Mouse (Mus musculus) T-helper 2 cell (primary cell): ENCODE measurements around the gene Cacfd1.

ENCODE experiments used
- in situ Hi-C: fragments of 300-600 bp; cut with MboI, MseI; formaldehyde crosslinking; loops from one replicate; pipeline ENCODE4 v1.15.1; 2025; ENCODE audit warnings: high pct_unique_total_duplicates

The Cacfd1 gene

DNA sequence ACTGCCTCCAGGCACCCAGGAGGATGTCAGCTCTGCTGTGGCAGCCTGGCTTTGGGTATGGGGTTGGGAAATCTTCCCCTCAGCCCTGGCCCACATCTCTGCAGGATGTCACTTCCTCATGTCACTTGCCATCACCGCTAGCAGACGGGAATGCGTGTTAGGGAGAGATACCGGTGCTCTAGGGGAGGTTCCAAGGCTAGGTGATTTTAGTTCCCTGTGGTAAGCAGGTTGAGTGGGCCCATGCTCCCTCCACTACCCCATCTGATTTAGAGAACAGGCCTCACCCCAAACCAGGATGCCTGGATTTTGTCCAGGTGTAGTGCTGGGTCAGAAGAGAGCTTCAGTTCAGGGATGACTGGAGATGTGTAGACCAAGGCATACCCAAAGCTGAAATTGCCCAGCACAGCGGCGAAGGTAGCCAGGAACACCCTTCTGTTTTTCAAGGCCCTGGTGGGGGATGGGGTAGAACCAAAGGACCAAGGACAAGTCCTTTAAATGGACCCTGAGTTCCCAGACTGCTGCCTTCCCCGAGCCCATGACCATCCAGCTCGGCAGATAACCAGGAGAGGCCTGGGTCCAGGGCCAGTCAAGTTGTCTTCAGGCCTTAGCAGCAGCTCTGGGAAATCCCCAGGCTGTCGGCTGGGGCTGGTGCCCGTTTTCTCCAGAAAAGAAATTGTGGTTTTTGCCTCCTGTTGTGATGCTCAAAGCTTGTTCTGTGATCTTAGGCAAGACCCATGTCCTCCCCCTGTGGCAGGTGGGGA is 17.3 kb downstream of the Cacfd1 start:
- in situ Hi-C loops = no loop called here

DNA sequence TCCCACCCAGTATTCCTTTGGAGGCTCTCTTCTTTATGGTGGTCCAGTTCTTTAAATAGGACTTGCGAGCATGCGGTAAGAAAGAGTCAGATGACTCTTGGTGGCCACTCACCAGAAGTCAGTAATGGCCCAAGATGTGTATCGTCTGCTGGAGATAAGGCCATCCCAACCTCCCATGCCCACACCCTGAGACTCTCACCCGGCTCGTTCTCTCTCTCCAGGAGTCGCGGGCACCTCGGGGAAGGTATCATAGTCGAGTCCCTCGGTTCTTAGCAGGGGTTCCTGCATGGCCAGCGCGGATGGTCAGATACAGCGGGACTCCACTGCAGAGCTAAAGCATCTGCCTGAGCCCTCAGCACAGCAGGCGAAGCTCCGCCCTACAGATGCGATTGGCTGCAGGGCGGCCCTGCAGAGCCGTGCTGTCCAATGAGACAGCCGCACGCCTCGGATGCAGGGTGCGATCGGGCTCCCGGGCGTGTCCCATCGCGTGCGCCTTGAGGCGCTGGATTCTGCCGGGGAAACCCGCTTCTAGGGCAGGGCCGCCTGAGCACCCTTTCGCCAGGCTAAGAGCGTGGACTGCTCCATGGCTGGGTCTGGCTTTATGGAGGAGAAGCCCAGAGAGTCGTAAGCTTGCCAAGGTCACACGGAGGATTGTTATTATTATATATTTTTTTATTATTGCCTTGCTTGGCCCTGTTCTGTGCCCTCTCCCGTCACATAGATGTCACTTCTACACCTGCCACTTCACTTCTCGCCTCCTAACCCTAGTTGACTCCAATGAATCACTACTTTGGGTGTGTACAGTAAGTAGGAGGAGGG is 18.1 kb downstream of the Cacfd1 start, which contains the start of gene Slc2a6:
Slc2a6 (minus strand) TSS at position 381 of the 819 bp plus-strand sequence.
- in situ Hi-C loops = no loop called here

DNA sequence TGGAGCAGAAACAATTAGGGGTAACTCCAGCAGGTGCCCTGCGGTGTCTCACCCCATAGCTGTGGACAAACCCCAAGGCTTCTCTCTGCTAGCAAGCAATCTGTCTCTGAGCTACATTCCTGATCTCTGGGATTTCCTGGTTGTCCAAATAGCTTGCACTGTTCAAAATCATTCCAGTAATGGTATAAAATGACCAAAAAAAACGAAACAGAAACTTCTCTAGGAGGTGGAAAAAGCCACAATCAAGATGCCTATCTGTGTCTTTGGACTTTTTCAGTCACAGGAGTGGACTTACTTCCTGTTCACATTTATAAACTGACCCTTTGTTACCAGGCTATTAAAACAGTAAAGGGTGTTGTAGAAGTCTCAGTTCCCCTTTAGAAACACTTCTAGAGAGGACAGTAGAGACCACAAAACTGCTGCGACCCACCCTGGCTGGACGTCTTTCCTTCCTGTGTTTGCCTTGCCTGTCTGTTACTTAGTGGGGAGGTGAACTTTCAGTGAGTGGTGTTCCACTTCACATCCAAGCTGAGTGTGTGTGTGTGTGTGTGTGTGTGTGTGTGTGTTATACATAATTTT is 18.8 kb downstream of the Cacfd1 start:
- in situ Hi-C loops = no loop called here

DNA sequence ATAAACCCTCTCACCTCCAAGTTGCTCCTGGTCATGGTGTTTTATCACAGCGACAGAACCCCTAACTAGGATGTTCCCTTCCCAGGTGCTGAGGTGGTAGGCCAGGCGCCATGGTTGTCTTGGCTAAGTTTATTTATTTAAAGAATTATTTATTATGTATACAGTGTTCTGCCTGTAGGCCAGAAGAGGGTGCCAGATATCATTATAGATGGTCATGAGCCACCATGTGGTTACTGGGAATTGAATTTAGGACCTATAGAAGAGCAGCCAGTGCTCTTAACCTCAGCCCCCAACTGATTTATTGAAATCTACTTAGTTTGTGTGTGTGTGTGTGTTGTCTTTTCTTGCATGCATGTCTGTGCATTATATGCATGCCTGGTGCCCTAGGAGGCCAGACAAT is 22.6 kb downstream of the Cacfd1 start:
- in situ Hi-C loops = no loop called here

DNA sequence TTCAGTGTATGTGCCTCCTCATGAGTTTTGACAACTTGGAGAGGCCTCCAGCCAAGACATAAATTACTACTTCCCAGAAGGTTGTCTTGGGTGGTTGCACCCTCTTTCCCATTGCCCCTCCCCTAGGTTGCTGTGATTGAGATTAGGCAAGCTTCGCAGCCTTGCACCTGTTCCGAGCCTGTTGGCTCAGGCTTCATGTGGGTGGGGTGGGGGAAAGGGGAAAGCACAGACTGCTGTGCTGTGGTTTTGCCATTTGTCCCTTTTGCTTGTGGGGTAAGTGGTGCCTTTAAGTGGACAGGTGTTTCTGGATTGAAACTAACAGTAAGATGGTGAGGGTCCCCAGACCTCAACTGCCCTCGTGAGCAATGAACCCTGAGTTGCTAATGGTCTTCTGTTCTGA is 26.3 kb downstream of the Cacfd1 start:
- in situ Hi-C loops = loop anchor here (5.0 kb wide), 2 partner anchors 49 to 389 kb away; no protein-coding TSS in a partner anchor

DNA sequence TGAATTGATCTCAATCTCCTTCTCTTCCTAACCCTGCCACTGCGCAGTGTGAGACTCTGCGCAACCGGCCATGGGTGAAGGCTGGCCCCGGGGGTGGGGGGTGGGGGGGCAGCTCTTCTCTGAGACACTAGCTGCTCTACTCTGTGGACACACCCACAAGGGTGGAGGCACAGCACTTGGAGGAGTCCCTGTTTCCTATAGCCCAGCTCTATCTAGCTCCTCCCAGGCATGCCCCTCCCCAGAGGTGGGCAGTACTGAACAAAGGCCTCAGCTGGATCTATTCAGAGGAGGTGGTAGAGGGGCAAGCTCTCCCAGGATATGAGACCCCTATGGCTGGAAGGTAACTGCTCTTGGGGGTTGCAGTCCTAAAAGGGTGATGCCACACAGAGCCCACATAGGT is 27.3 kb downstream of the Cacfd1 start:
- in situ Hi-C loops = loop anchor here (5.0 kb wide), 2 partner anchors 50 to 390 kb away; no protein-coding TSS in a partner anchor

DNA sequence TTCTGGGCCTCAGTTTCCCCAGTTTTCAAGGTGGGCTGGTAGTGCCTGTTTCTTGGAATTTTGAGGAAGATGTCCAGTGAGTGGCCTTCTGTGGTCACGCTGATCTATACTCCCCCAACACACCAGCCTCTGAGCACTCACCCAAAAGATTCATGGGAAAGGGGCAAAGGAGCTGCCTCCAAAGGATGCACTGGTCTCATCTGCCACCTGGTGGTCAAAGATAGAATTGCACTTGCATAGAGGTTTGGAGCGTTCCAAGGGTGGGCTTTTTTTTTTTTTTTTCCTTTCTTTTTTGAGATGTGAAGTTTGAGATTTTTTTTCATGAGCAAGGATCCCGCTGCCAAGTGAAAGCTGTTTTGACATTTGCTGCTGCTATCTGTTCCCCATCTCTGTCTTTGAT is 28.9 kb downstream of the Cacfd1 start:
- in situ Hi-C loops = loop anchor here (5.0 kb wide), 2 partner anchors 51 to 391 kb away; no protein-coding TSS in a partner anchor

DNA sequence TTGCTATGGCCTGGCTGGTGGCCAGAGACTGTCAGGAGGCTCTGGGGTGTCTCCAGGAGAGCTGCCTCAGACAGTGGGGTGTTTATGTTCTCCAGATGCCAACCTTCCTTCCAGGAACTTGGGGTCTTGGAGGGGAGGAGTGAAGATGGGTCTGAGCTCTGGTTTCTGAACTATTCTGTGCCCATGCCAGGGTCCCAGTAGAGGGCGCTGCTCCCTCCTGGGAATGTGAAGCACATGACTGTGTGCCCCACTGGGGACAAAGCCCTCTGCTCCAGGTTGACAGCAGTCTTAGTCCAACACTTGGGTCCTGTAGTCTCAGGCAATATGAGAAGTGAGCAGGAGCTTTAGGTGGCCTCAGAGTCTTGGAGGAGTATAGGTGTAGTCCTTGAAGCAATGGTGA is 29.6 kb downstream of the Cacfd1 start:
- in situ Hi-C loops = loop anchor here (5.0 kb wide), 2 partner anchors 52 to 392 kb away; no protein-coding TSS in a partner anchor

DNA sequence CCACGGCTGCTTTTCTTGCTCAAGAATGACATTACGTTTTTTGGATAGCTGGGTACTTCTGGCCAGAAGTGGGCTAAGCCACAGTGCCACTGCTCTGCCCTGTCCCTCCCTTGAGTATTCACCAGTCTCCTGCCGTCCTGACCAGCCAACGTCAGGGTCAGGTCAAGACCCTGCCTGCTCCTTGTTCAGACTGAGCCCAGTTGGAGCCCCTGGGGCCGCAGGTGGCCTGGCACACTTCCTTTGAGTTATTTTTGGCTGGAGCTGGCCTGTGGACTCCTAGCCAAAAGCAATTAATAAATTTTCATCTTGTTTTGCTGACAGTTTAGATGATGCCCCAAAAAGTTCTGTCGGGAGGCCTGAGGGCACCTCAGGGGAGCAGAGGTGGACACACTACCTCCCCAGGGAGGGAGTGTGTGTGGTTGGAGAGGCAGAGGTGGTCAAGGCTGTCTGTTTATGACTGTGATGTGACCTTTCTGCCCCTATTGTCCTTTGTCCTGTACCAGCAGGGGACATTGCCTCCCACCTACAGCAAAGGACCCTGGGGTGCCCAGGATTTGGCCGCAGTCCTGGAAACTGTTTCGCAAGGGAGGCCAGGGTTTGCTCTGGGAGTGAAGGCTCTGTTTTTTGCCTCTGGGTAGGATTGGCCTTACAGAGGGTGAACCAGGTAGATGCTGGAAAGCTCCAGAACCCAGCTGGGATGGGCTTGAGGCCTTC is 32.6 kb downstream of the Cacfd1 start:
- in situ Hi-C loops = loop anchor here (5.0 to 10.0 kb wide), 2 partner anchors 195 to 1447 kb away; no protein-coding TSS in a partner anchor

DNA sequence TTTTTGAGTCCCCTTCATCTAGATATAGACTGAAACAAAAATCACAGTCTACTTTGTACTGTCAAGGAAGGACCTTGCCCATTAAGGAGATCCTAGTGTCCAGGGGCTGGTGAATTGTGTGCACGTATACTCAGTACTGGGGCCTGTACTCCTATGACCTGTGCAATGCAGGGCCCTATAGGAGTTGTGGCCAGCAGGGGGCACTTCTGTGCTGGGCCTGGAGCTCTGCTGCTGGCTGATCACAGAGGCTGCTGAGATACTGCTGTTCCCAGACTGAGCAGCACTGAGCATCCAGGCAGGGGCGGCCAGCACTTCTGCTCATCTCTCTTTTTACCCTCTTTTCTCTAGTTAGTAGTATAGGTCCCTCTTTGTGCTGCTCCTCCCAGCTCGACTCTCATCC is 33.7 kb downstream of the Cacfd1 start:
- in situ Hi-C loops = loop anchor here (5.0 to 10.0 kb wide), 2 partner anchors 194 to 1449 kb away; no protein-coding TSS in a partner anchor

DNA sequence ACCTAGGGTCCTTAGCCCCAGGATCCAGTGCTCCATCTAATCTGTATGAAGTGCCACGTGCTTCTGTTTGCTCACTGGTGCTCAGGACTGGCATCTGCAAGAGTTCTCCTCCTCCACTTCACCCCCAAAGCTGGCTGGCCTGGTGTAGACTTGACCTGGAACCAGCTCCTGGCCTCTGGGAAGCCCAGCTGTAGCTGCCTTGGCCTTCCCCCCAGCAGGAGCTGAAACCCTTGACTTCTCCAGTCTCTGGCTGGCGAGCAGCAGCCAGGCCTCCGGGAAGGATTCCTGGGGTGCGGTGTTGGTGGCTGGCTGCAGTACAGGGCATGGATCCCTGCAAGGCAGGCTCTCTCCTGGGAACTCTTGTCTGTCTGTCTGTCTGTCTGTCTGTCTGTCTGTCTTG is 34.4 kb downstream of the Cacfd1 start:
- in situ Hi-C loops = loop anchor here (5.0 to 10.0 kb wide), 2 partner anchors 193 to 1449 kb away; no protein-coding TSS in a partner anchor

DNA sequence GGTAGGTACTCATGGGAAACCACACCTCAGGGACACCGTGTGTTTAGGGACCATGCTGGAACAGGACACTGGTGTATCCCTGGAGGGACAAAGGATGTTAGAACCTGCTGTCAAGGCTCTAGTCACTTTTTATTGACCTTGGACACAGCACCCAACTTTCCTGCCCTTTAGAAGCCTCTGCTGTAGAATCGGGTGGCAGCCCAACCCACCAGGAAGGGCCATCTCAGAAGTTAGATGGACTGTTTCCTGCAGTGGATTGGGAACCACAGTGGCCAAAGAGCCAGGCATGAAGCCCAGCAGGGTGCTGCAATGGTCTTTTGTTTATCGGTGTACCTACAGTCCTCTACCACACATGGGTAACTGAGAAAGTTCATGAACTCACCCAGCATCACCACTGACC is 34.9 kb downstream of the Cacfd1 start:
- in situ Hi-C loops = loop anchor here (5.0 to 10.0 kb wide), 2 partner anchors 193 to 1450 kb away; no protein-coding TSS in a partner anchor

DNA sequence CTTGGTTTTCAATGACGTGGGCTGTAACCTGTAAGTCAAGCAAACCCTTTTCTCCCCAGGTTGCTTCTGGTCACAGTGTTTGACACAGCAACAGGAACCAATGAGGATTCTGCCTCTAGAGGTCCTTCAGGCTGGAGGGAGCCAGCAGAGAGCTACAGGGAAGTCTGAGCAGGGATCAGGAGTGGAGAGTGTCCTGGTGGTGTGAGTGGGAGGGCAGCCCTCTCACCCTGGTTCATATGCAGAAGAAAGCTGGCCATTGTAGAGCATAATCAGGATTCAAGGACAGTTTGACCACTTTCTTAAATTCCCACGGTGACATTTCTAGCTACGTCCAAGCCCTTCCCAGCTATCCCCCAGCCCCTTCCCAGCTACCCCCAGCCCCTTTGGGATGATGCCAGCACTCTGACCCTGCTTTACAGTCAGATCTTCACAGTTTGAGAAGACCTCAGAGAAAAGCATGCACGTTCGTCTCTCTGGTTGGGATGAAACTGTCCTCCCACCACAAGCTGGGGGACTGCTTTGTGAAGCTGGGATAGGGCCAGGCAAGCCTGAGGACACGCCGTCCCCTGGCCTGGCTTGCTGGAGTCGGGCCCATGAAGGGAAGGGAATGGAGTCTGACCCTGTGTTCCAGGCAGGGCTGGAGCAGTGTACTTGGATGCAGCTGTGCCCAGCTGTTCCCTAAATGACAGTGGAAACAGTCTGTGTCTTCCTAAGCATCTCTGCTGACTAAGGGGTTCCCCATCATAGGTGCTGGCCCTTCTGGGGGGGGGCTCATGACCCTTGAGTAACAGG is 36.4 kb downstream of the Cacfd1 start:
- in situ Hi-C loops = loop anchor here (10.0 kb wide), 1 partner anchor 1451 kb away; no protein-coding TSS in a partner anchor

DNA sequence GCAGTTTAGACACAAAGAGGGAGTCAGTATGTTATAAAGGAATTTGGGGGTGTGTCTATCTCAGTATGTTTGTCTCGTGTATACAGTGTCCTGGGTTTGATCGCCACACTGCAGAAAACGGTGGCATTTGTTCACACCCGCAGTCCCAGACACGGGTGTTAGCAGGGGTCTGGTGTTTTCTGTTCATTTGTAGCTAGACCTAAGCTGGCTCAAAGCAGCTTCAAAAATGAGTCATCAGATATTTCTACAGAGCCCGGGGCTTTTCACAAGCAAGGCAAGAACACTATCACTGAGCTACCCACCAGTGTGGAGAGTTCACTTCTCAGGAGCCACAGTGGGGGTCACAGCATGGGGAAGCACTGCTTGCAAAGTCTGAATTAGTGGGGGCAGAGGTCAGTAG is 39.7 kb downstream of the Cacfd1 start:
- in situ Hi-C loops = loop anchor here (10.0 kb wide), 1 partner anchor 1455 kb away; no protein-coding TSS in a partner anchor

DNA sequence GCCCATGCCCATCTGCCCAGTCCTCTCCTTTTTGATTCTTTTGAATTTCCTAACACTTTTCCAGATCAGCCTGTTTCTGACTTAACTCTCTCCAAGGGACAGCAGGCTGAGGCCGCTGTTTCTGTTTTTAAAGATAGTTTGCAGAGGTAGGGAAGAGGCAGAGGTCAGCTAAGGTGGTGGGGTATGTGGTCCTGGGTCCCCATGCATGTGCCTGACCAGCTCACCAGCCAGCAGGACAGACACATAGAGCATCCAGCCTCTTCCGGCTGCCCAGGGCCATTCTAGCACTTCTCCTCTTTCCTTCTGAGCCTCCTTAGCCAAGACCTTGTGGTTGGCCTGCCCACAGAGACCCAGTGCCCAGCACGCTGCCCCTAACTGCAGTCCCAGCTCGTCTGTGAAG is 48.5 kb downstream of the Cacfd1 start:
- in situ Hi-C loops = no loop called here

DNA sequence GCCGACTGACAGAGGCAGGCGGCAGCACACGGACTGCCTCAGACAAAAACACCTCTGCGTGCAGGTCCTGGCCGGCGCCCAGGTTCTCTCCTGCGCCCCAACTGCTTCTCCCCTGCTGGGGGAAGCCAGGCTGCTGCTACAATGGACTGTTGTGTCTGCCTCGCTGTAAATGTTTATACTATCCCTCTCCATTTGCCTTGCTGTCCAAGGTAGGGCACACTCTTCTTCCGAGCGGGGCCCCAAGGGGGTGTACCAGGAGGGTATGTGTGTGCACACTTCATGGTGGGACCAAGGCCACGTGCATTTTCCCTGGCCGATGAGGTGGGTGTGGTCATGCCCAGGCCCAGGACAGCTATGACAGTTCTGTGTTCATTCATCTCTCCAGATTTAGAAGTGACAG is 49.0 kb downstream of the Cacfd1 start:
- in situ Hi-C loops = no loop called here

DNA sequence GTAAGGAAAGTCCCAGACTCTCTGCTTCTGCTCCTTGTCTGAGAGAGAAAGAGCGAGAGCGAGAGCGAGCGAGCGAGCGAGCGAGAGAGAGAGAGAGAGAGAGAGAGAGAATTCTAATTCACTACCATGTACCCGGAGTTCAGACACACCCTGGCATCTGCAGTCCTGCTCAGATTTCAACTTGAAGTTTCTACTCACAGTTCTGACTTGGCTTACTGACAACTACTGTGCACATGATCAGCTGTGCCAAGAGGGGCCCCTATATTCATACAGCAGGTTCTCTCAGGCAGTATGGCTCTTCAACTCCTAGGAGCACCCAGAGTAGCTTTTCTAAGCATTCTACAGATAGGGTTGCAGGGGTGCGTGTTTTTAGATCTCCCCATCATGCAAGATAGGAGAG is 49.5 kb downstream of the Cacfd1 start:
- in situ Hi-C loops = no loop called here

DNA sequence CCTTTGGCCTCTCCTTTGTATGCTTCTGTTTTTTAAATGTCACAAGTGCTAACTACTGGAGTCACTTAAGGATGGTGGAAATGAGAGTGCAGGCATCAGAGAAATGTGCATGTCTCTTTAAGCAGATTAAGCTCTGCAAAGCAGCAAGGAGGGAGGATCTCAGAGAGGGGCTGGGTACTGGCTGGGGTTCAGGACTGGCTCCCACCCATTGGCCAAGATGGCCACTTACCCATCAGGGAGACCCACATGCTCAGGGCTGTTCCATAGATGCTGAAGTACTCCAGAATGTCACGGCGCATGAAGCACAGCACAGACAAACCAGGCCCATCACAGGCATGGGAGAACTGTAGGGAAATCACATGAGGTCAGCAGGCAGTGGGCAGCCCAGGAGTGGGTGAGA is 57.4 kb downstream of the Cacfd1 start:
- in situ Hi-C loops = no loop called here

DNA sequence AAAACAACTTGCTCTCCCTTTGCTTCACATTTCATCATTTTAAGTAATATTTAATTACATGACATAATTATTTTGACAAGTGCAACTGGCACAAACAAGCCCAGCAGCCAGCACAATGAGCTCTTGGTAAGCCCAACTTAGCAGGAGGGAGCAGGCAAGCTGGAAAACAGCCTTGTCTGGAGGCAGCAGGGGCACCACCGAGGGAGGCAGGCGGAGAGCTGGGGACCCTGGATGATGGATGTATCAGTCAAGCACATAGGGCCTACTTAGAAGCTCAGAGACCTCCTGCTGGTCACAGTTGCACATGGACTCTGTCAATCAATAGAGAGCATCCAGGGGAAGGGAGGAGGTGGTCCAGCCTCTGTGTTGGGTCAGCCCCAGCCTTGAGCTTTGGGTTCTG is 58.3 kb downstream of the Cacfd1 start:
- in situ Hi-C loops = no loop called here

DNA sequence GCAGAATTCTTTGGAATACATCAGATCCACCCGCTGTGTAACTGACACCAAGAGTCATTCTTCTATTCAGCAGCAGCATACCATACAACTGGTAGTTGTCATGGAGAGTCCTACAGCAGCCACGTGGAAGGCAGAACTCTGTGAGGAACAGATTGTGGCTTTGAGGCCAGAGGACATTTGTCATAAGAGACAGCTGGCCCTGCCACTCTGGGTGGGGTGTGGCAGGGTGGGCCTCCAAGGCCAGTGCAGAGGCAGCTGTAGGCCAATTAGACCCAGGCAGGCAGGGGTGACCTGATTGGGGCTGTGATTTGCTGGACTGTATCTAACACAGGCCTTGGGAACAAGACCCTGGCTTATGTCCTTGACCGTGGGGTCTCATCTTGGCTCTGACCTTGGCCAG is 59.9 kb downstream of the Cacfd1 start:
- in situ Hi-C loops = loop anchor here (10.0 kb wide), 1 partner anchor 315 kb away; no protein-coding TSS in a partner anchor
